Mouse (Mus musculus): ENCODE measurements at regions not wholly inside any gene's neighbourhood (a gene's known extent, or its start where the extent isn't known, plus 50 kb on each side); places are given as distances from the start of the nearest gene placed in this dataset.

DNA sequence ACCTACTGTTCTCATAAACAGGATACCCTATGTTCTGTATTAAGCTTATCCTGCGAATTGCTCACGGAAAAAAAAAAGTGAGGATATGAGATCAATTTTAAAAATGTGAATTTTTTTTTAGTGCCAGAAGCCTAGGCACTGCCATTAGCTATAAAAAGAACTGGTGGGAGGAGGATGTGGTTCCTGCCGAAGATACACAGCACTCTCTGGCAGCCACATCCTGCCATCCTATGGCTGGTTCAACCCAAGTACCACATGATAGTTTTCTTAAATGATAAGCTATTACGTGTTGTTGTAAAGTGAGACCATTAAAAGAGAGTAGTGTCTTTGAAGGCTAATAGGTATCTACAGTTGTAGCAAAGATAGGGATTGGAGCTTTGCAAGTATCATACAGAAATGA is 58.2 kb upstream of the Ppp3ca start:
- peak; percentile 6 to 25 for DNase-seq (ENCODE audit: extremely low spot score in 1 of 2, low spot score in 1 of 2)

DNA sequence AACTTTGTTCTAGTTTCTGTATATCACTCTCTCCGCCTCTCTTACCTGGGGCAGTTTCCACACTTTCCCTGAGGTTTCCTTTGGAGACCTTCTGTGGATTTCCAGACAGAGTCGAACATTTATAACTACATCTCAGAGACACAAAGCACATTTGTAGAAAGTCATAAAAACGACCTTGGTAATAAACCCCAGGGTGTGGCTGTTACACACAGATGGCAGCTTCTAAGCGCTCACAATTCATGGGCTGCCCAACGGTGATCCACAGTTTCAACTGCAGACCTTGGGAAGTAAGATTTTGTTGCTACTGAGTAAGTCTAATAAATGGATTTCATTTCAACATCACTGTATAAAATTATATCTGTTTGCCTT is 59.4 kb upstream of the Ppp3ca start:
- DNase-seq (ENCODE audit: extremely low spot score in 1 of 2, low spot score in 1 of 2), result no peak

DNA sequence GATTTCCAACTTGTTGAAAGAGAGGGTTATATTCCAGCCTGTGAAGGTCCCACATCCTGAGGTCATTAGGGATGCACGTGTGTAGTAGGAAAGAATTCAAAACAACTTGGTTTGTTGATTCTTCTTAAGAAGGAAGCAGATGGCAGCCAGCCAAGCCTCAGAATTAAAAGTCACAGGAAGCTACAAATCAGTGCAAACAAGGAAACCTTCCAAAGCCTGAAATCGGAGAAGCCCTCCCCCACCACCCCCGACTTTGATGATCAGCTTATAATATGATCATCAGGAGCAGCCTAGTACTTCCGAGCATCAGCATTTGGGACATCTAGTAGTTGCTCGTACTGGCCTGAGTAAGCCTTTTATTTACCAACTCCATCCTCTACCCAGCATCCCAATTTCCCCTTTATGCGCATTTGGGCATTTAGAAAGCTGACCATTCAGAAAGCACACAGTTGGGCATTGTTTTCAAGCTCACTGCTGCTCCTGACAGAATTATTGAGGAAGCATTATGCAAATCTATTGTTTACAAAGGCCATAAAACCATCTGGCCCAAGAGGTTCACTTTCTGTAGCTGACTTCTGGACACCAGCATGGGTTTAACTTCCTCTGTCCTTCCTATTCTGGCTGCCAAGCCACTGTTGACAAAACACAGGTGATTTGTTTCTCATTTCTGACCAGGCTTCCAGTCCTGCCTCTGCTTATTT is 59.9 kb upstream of the Ppp3ca start:
- no peak for DNase-seq (ENCODE audit: extremely low spot score in 1 of 2, low spot score in 1 of 2)

DNA sequence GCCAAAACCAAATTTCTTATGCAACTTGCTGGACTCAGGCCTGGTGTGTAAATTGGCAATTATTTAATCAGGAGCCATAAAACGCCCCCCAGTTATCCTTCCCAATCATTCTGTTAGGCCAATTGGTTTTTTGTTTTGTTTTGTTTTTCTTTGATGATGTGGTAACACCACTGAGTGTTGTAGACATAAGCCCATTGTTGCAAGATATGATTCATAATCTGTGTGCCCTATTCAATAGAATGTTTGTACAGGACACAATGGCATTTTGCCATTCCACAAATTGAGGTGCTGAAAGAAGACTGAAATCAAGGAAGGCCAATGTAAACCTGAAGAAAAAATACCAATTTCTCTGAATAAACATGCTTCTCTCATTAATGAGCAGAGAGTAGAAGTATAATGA is 68.2 kb upstream of the Ppp3ca start:
- no peak for DNase-seq (ENCODE audit: extremely low spot score in 1 of 2, low spot score in 1 of 2)

DNA sequence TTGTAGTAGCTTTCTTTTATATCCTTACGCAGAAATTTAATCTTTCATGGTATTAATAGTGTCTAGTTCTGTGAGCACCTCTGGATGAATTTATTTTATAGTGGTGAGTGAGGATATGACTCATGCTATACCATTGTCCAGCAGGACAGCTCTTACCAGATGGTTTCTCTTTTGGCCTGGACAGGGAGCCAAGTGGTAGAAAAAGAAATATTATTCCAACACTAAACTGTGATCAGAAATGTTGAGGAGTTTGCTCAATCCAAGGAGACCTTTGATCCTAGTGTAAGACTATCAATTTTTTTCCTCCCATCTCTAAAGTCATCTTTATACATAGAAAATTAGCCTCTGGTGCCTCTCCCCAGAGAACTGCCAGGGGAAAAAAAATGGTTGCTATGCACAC is 86.0 kb upstream of the Ppp3ca start:
- DNase-seq (ENCODE audit: extremely low spot score in 1 of 2, low spot score in 1 of 2), result no peak

DNA sequence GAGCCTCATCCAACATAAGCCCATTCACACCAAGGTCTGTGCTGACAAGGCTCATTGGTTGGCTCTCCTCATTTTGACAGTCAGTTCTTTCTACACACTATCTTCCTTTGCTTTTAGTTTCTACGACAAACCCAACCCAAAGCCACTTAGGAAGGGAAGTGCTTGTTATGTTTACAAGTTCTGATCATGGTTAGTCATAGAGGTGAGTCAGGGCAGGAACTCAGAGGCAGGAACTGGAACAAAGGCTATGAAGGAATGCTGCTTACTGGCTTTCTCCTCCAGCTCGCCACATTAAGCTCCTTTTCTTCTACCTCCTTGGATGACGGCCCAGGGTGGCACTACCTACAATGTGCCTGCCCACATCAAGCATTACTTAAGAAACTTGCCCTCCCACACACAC is 91.9 kb upstream of the Ppp3ca start:
- DNase-seq (ENCODE audit: extremely low spot score in 1 of 2, low spot score in 1 of 2), result peak in 1 of 2 experiments; percentile 5

DNA sequence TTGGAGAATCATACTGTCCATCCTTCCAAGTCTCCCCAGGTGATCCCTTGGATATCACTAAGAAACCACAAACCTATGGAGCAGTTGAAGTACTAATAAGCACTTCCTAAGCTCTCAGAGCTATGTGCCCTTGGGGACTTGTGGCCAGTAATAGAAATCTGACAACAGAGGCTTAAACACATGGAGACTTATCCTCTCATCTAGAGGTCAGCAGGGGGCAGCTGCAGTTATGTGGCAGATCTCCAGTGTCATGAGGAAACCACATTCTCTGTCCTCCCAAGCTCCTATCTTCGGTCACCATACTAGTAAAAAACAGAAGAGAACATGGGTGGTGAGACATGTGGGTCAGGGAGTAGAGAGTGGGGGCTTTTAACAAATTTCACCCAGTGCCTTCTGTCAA is 99.4 kb upstream of the Ppp3ca start:
- no peak for DNase-seq (ENCODE audit: extremely low spot score in 1 of 2, low spot score in 1 of 2)

DNA sequence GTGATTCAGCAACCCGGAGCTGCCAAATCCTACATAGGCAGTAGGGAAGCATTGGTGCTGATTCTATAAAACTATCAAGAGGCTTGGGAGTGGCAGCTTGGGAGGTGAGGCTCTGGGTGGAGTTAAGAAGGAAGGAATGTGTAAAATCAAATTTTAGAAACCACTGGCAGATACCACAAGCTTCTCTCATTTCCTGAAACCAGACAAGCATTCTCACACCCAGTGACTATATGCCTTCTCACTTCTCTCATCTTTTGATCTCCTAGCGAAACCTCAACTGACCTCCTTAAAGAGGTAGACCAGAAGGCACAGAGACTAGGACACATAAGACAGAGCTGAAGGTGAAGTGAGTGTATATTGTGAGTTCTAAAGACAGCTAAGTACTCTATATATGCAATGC is 113.4 kb upstream of the Ppp3ca start:
- no peak for DNase-seq (ENCODE audit: extremely low spot score in 1 of 2, low spot score in 1 of 2)

DNA sequence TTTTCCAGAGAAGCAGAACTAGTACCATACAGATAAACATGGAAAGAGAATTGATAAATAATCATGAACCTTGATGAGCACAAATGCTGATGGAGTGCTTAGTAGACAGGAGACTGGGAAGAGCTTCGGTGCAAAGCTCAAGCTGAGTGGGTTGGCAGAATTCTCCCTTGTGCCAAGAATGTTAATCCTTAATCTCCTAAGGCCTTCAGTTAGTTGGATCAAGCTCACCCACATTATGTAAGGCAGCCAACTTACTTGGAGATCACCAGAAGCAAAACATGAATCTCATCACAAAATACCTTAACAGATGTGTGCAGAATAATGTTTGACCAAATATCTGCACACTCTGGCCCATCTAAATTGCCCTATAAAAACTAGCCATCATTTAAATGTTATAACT is 120.5 kb upstream of the Ppp3ca start:
- no peak for DNase-seq (ENCODE audit: extremely low spot score in 1 of 2, low spot score in 1 of 2)

DNA sequence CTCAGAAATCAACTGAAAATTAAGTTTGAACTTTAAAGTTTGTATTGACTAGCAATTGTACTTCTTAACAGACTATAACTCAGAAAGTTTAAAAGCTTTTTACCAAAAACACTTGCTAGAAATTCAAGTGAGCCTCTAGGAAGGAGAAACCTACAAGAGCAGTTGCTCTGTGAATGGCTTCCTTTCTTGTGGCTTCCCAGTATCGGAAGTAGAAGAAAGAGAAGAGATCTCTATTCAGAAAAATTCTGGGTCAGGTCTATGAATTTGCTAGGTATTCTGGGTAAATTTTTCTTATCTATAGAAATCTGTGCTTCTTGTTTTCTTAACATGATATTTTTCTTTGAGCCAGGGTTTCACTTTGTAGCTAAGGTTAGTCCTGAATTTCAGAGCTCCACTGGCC is 138.3 kb upstream of the Ppp3ca start:
- DNase-seq (ENCODE audit: extremely low spot score in 1 of 2, low spot score in 1 of 2), result no peak

DNA sequence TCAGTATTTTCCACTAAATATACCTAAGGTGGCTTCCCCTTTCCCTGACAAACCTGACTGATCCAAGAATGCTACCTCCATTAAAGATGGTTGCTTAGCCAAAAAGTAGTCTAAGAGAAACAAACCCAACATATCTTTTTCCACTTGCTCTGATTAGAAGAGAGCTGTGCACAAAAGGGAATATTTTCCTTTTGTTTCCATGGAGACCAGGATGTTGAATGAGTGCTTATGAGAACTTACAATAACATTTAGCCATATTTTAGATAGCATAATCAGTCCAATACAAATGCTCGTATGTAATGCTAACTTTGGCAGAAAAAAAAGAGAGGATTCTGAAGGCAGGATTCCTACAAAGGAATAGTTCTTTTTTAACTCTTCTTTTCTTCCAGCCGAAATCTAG is 161.3 kb upstream of the Ppp3ca start:
- no peak for DNase-seq (ENCODE audit: extremely low spot score in 1 of 2, low spot score in 1 of 2)

DNA sequence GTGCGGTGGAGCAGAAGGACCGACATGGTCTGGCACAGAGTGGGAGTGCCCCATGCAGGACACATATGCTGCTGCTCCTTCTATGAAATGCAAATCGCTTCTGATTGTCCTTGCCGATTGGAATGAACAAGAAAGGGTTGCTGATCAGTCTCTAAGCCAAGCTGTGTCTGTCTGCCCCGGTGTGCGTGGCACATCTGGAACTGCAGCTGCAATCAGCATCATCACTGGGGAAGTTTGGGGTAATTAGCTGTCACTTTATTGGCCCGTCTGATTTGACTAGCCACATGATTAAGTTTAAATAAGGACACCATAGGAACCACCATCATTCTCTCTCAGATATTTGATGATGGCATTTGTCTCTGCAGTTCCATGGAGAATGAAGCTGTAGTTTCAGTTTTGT is 162.9 kb upstream of the Ppp3ca start:
- DNase-seq (ENCODE audit: extremely low spot score in 1 of 2, low spot score in 1 of 2), result no peak

DNA sequence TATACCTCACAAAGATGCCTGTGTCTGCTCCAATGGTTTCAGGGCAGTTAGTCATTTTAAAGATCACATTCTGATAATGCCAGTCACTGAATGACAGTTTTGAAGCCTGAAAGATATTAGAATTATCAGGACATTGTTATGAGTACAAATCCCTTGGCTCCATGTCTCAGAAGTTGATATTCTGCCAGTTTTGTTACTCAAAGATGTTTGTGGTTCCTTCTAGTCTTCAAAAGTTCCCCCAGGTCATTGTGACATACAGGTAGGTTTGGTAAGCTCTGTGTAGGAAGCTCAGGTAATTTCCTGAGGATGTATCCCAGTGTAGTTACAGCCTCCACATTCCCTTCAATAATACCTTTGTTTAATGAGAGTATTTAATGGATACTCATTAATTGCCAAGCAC is 169.0 kb upstream of the Bank1 start:
- no peak for DNase-seq (ENCODE audit: extremely low spot score in 1 of 2, low spot score in 1 of 2)

DNA sequence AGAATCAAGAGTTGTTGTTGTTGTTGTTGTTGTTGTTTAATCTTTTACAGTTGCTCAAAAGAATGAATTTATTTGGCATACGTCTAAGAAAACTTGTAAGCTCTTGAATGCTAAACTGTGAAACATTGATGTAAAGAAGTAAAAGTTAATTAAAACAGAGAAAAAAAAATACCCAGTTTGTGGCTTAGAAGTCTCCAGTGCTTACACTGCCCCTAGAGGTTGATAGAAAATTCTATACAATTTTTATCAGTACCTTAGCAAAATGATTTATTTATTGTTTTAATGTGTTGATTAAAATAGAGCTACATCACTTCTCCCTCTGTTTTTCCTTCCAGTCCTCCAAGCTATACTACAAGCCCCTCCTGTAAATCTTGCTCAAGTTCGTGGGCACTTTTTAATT is 165.8 kb upstream of the Bank1 start:
- DNase-seq (ENCODE audit: extremely low spot score in 1 of 2, low spot score in 1 of 2), result no peak

DNA sequence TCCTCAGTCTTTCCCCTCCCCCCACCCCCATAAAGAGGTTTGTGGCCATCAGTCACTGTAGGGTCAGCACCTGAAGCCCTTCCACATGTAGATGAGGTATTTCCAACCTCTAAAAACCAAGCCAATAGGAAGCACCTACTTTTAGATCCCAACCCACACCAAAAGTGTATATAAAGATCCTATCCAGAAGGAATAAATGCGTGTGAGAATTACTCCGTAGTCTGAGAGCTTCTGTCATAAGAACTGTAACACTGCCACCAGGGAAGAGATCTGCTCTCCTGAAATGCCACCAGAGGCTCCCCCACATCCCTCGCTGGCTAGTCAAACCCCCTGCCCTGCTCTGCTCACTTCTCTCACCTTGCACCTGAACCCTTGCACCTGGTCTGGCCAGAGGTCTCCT is 145.8 kb upstream of the Bank1 start:
- peak in 1 of 2 experiments; percentile 5 for DNase-seq (ENCODE audit: extremely low spot score in 1 of 2, low spot score in 1 of 2)

DNA sequence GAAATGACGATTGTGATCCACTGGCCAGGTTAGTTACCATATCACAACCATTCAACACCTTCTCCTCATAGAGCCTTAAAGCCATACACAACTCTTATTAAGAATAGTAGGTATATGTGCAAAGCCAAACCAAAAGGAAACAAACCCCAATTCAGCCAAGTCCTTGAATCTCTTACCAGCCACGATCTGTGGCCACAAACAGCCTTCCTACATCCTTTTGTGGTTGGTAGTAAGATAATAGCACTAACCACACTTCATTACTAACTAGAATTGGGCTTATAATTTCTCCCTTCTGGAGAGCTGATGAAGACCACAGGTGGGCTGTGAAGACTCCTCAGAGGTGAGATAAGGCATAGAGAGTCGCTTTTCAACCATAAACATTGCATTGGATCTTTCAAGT is 136.9 kb upstream of the Bank1 start:
- no peak for DNase-seq (ENCODE audit: extremely low spot score in 1 of 2, low spot score in 1 of 2)

DNA sequence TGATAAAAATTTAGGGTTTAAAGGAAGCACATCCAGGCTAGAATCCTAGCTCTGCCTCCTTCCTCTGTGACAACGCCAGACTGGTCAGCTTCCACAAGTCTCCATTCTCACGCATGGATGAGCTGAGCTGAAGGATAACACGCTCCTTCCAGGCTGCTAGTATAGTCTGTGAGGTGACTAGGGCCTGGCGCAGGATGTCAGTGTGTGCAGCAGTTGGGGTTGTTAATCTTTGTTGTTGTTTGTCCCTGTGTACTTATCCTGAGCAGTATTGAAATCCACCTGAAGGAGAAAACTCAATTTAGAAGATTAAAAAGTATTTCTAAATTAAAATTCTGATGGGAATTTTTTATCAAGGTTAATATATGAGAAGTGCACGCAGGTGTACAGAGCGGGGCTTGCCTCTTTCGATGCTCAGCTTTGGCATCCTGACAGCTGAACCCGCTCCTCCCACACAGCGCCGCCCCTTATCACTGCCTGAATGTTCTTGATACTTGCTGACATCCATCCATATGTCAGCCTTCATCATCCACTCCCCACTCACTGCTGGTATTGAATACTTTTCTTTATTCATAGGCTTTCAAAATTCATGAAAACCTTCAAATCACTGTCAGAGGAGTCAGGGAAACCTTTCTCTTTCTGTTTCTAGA is 130.7 kb upstream of the Bank1 start:
- DNase-seq (ENCODE audit: extremely low spot score in 1 of 2, low spot score in 1 of 2), result peak in 1 of 2 experiments; percentile 34

DNA sequence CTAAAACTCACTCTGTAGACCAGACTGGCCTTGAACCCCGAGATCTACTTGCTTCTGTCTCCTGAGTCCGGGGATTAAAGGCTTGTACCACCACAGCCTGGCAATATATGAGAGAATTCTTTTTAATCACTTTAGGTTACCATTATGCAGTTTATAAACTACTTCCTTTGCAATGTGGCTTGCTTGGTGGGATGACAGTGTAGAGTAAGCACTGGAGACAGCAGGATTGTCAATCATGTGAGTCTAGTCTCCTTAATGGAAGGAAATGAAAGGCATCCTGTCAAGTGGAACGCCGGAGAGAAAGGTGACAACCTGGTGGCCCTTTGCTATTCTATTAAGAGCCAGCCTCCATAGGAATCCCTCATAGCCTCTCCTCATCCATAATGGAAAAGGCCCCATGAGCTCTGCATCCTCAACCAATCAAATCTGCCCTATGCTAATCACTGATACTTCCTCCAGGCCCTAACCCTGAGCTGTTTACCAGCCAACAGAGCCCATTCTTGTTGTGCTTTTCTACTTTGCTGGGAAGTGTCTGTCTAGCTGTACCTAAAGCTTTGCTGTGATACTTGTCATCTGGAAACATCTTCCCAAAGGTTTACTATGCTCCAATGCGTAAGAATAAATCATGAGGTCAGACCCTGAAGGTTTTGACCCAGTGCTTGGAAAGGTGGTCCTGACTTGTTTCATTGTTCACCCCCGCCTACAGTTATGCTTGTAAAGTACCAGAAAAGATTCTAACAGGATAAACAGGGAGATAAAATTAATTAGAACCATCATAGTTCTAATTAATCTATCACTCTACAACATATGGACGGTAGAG is 130.0 kb upstream of the Bank1 start:
- DNase-seq (ENCODE audit: extremely low spot score in 1 of 2, low spot score in 1 of 2), result no peak

DNA sequence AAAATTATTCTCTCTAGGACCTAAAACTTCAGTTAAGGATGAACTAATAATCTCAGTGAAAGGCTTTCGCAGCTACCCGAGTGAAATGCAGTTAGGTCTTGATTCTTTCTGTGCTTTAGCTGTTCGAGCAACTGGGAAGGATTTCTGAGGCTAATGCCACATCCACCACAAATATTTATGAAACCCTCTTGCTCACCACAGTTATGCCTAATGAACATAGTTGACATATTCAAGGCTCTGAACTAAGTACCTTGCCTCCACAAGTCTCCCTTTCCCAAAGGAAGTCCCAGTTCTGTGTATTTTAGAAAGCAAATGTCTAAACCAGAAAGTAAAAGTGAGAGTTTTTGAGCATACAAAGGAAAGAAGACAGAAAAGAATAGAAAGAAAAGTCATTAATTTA is 129.1 kb upstream of the Bank1 start:
- DNase-seq (ENCODE audit: extremely low spot score in 1 of 2, low spot score in 1 of 2), result no peak

DNA sequence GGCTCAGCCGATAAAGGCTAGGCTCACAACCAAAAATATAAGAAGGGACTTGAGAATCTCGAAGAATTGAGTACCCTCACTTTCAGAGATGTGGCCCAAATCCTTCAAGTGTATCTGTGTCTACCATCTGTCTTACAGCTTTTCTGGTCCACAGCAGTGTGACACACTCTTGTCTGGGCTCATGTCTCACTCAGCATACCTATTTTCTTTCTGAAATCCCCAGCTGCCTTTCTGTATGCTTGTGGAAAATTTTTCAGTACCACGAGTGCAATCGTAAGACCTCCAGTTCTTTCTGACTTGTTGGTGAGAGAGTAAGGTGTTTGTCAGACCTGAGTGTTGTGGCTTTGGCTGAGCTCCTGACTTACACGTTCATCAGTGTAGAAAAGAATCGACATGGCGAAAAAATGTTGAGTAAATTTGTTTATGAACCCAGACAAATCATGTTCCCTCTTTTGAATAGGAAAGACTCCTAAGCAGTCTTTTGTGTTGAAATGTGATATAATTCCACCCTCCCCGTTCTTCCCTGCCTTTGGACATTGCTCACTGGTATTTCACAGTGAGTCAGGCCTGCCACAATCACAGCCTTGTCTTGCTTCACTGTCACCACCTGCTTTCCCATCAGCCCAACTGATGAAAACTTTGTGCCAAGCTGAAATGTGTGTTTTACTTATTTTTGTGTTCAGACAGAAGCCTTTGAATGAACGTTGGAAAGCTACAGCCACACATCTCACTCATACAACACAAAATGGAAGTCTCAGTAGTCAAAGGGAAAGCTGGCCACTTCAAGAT is 125.3 kb upstream of the Bank1 start:
- DNase-seq (ENCODE audit: extremely low spot score in 1 of 2, low spot score in 1 of 2), result peak in 1 of 2 experiments; percentile 24

DNA sequence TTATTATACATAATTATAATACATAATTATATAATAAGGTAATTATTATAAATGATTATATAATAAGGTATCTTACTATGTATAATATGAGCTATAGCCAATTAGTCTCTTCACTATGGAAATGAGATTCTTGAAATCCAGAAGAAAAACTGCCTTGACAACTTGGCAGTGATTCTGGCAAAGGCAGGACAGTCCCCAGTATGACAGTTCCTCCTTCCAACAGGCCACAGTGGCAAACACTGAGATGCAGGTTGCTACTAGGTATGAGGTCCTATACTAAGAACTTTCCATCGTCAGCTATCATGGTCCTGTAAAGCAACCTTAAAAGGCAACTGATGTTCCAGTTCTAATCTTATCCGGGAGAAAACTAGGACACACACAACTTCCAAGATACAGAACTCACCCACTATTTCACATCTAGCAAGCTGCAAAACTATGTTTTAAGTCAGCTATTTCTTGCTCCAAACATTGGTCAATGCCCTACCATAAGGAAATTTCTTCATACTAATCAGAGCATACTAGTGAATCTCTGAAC is 124.6 kb upstream of the Bank1 start:
- peak in 1 of 2 experiments; percentile 31 for DNase-seq (ENCODE audit: extremely low spot score in 1 of 2, low spot score in 1 of 2)

Measured in frontal cortex, adult 2 months (tissue).